In genomic region chr4:82499238-82499637, GRCm38 (mm10) we compare ENCODE assay signal across 8 mouse cellular contexts.
DNase-seq lines count a peak whose midpoint lies in the region; ATAC-seq and TF ChIP-seq lines count a peak whose summit lies in the region.
"Had no signal": no experiment of that assay in that cellular context is flagged by ENCODE, and none has a peak within 500 bp of the region (broad histone marks: within the 10 kb centered on the region; RNA-seq: fewer than 3 reads in every experiment).

No protein-coding gene starts in this region.

- no peak overlapping the region for H3K27ac ChIP-seq in liver, embryonic 12.5 days
- no peak overlapping the region for H3K27ac ChIP-seq in liver, embryonic 11.5 days (ENCODE audit: low read depth, low read length)
- peak overlapping the region; percentile 82 for H3K27ac ChIP-seq in forebrain, embryonic 14.5 days (ENCODE audit: low read depth, low read length)
- peak overlapping the region; percentile 74 for H3K27ac ChIP-seq in hindbrain, embryonic 14.5 days
- H3K27ac ChIP-seq in olfactory bulb, adult 2 months (ENCODE audit: insufficient read depth, low read depth, low read length), result peak overlapping the region; percentile 86
- H3K27ac ChIP-seq in kidney, embryonic 15.5 days, result no peak overlapping the region

- no peak for TF ChIP-seq POLR2A in olfactory bulb, adult 2 months (IDR thresholded peaks at IDR 0.05; ENCODE audit: insufficient read depth, low read depth, low read length)

- ATAC-seq in liver, embryonic 12.5 days, result no peak
- ATAC-seq in liver, embryonic 11.5 days (replicated peaks; ENCODE audit: low FRiP score), result no peak
- ATAC-seq in forebrain, embryonic 14.5 days, result peak; percentile 27
- peak; percentile 25; the same call in 1 of the 2 replicates for ATAC-seq in hindbrain, embryonic 14.5 days (ENCODE audit: low FRiP score)
- ATAC-seq in kidney, embryonic 15.5 days (replicated peaks; ENCODE audit: low FRiP score), result no peak

- no peak overlapping the region for H3K4me3 ChIP-seq in liver, embryonic 12.5 days
- no peak overlapping the region for H3K4me3 ChIP-seq in liver, embryonic 11.5 days (ENCODE audit: low read depth, low read length)
- H3K4me3 ChIP-seq in forebrain, embryonic 14.5 days (ENCODE audit: low read depth, low read length), result peak overlapping the region; percentile 91
- H3K4me3 ChIP-seq in hindbrain, embryonic 14.5 days (replicated peaks; ENCODE audit: low read length), result peak overlapping the region; percentile 71
- no peak overlapping the region for H3K4me3 ChIP-seq in olfactory bulb, adult 2 months (ENCODE audit: insufficient read depth, low read depth, low read length)
- H3K4me3 ChIP-seq in kidney, embryonic 15.5 days (replicated peaks), result no peak overlapping the region
- H3K4me3 ChIP-seq: erythroblast, embryonic 14.5 days had no signal

- peaks cover 19% of the 10 kb centered on the region for H3K27me3 ChIP-seq in liver, embryonic 12.5 days (replicated peaks)
- H3K27me3 ChIP-seq in liver, embryonic 11.5 days (replicated peaks; ENCODE audit: control insufficient read depth, insufficient read depth, low read length), result peaks cover 10% of the 10 kb centered on the region
- H3K27me3 ChIP-seq in forebrain, embryonic 14.5 days (replicated peaks; ENCODE audit: control insufficient read depth, insufficient read depth, low read length), result no peaks in the 10 kb centered on the region
- 0 out of 2 replicates have a peak, but pooled peaks cover 11% of the 10 kb centered on the region for H3K27me3 ChIP-seq in hindbrain, embryonic 14.5 days (ENCODE audit: control insufficient read depth, insufficient read depth, low read length)
- peaks cover 41% of the 10 kb centered on the region for H3K27me3 ChIP-seq in kidney, embryonic 15.5 days

- H3K36me3 ChIP-seq in liver, embryonic 12.5 days, result peaks cover 8% of the 10 kb centered on the region; the same call in 1 of the 2 replicates
- H3K36me3 ChIP-seq in liver, embryonic 11.5 days (ENCODE audit: control insufficient read depth, insufficient read depth, low read length), result no peaks in the 10 kb centered on the region
- peaks cover 17% of the 10 kb centered on the region for H3K36me3 ChIP-seq in forebrain, embryonic 14.5 days (ENCODE audit: control insufficient read depth, insufficient read depth, low read length)
- peaks cover 13% of the 10 kb centered on the region; the same call in 1 of the 2 replicates for H3K36me3 ChIP-seq in hindbrain, embryonic 14.5 days (replicated peaks; ENCODE audit: control insufficient read depth, insufficient read depth)
- peaks cover 19% of the 10 kb centered on the region for H3K36me3 ChIP-seq in kidney, embryonic 15.5 days

- no peaks in the 10 kb centered on the region for H3K4me1 ChIP-seq in liver, embryonic 12.5 days
- H3K4me1 ChIP-seq in liver, embryonic 11.5 days (replicated peaks; ENCODE audit: control insufficient read depth, insufficient read depth, low read length), result peaks cover 3% of the 10 kb centered on the region; the same call in 1 of the 2 replicates
- peaks cover 4% of the 10 kb centered on the region; the same call in 1 of the 2 replicates for H3K4me1 ChIP-seq in forebrain, embryonic 14.5 days (ENCODE audit: control insufficient read depth, insufficient read depth, low read length)
- 0 out of 2 replicates have a peak, but pooled peaks cover under 1% of the 10 kb centered on the region for H3K4me1 ChIP-seq in hindbrain, embryonic 14.5 days (replicated peaks; ENCODE audit: control insufficient read depth, insufficient read depth, low read length)
- peaks cover 7% of the 10 kb centered on the region for H3K4me1 ChIP-seq in olfactory bulb, adult 2 months (ENCODE audit: control insufficient read depth, insufficient read depth, low read length)
- H3K4me1 ChIP-seq in kidney, embryonic 15.5 days, result peaks cover 13% of the 10 kb centered on the region

- no peak overlapping the region for H3K9ac ChIP-seq in liver, embryonic 12.5 days
- no peak overlapping the region for H3K9ac ChIP-seq in liver, embryonic 11.5 days (ENCODE audit: low read depth, low read length)
- H3K9ac ChIP-seq in forebrain, embryonic 14.5 days (ENCODE audit: low read length), result peak overlapping the region; percentile 98
- peak overlapping the region; percentile 97 for H3K9ac ChIP-seq in hindbrain, embryonic 14.5 days
- H3K9ac ChIP-seq in kidney, embryonic 15.5 days, result no peak overlapping the region

- 63% methylated on average over 5 of the region's 5 CpGs for WGBS in liver, embryonic 12.5 days (ENCODE audit: insufficient replicate concordance)
- 75% methylated on average over 5 of the region's 5 CpGs for WGBS in liver, embryonic 11.5 days
- WGBS in forebrain, embryonic 14.5 days, result 19% methylated on average over 5 of the region's 5 CpGs
- WGBS in hindbrain, embryonic 14.5 days, result 44% methylated on average over 5 of the region's 5 CpGs
- 37% methylated on average over 5 of the region's 5 CpGs for WGBS in olfactory bulb, adult 2 months
- 60% methylated on average over 5 of the region's 5 CpGs for WGBS in kidney, embryonic 15.5 days

- peak overlapping the region; percentile 23; the same call in 1 of the 2 replicates for H3K4me2 ChIP-seq in liver, embryonic 12.5 days
- H3K4me2 ChIP-seq in liver, embryonic 11.5 days, result no peak overlapping the region
- peak overlapping the region; percentile 85 for H3K4me2 ChIP-seq in forebrain, embryonic 14.5 days (ENCODE audit: low read length)
- H3K4me2 ChIP-seq in hindbrain, embryonic 14.5 days (replicated peaks), result peak overlapping the region; percentile 82
- H3K4me2 ChIP-seq in kidney, embryonic 15.5 days, result no peak overlapping the region

- no peaks in the 10 kb centered on the region for H3K9me3 ChIP-seq in liver, embryonic 12.5 days (replicated peaks)
- no peaks in the 10 kb centered on the region for H3K9me3 ChIP-seq in liver, embryonic 11.5 days (ENCODE audit: control insufficient read depth, low read length)
- H3K9me3 ChIP-seq in forebrain, embryonic 14.5 days (replicated peaks; ENCODE audit: control insufficient read depth, low read length), result no peaks in the 10 kb centered on the region
- no peaks in the 10 kb centered on the region for H3K9me3 ChIP-seq in hindbrain, embryonic 14.5 days (ENCODE audit: control insufficient read depth, low read length)
- H3K9me3 ChIP-seq in kidney, embryonic 15.5 days (replicated peaks), result no peaks in the 10 kb centered on the region

- DNase-seq in liver, embryonic 11.5 days (ENCODE audit: low spot score), result no peak
- DNase-seq in forebrain, embryonic 14.5 days (ENCODE audit: low spot score), result peak; percentile 78
- DNase-seq in hindbrain, embryonic 14.5 days (ENCODE audit: low spot score), result no peak
- DNase-seq in kidney, adult 8-10 months, result no peak

- TF ChIP-seq CTCF in olfactory bulb, adult 2 months (IDR thresholded peaks at IDR 0.05; ENCODE audit: insufficient read depth, low read depth, low read length), result no peak

Comparison
In these comparisons a context has a peak if more than half of its experiments do, and no peak if none do; other contexts are left out.
1. H3K4me2 ChIP-seq: peak in liver, embryonic 12.5 days (single experiment), forebrain, embryonic 14.5 days (single experiment) and hindbrain, embryonic 14.5 days (single experiment); none in liver, embryonic 11.5 days (single experiment) and kidney, embryonic 15.5 days (single experiment).
2. ATAC-seq: peak in forebrain, embryonic 14.5 days (single experiment) and hindbrain, embryonic 14.5 days (single experiment); none in liver, embryonic 12.5 days (single experiment), liver, embryonic 11.5 days (single experiment) and kidney, embryonic 15.5 days (single experiment).
3. H3K27ac ChIP-seq: peak in forebrain, embryonic 14.5 days (single experiment), hindbrain, embryonic 14.5 days (single experiment) and olfactory bulb, adult 2 months (single experiment); none in liver, embryonic 12.5 days (single experiment), liver, embryonic 11.5 days (single experiment) and kidney, embryonic 15.5 days (single experiment).
4. H3K4me3 ChIP-seq: peak in forebrain, embryonic 14.5 days (single experiment) and hindbrain, embryonic 14.5 days (single experiment); none in liver, embryonic 12.5 days (single experiment), liver, embryonic 11.5 days (single experiment), olfactory bulb, adult 2 months (single experiment) and kidney, embryonic 15.5 days (single experiment).
5. H3K9ac ChIP-seq: peak in forebrain, embryonic 14.5 days (single experiment) and hindbrain, embryonic 14.5 days (single experiment); none in liver, embryonic 12.5 days (single experiment), liver, embryonic 11.5 days (single experiment) and kidney, embryonic 15.5 days (single experiment).